Mouse (Mus musculus) right cerebral cortex, postnatal 14 days (tissue): ENCODE data around the gene Cacna1c.

Experiments used
- DNase-seq: peaks from one replicate; pipeline ENCODE4 v3.0.0; 2022

Gene Cacna1c

GRCm38 (mm10) chr6:119132863-119133262, 63.4 kb downstream of the Cacna1c start:
- no peak for DNase-seq

DNA sequence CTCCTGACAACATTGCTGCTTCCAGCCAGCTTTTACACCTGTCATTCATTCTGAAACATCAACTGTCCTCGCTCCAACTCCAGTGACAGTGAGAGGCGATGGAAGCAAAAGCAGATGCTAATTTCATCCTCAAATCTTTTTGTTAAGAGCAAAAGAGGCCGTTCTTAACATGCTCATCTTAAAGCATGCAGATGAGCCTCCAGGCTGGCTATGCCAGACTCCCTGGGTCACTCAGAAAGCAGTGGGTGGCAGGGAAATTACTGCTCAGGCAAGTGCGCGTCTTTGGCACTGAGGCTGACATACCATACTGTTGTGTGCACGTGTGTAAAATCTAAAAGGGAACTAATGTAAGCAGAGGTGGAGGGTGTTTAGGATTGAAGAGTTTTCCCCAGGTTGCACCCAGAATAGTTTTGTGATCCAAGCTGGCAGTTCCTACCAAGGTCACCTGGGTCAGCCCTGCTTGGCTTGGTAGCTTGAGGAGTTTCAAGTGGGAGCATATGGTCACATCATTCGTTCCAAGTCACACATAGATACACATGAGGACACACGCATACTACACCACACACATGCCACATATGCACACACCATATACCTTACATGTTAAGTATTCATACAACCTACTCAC, 64.0 kb downstream of the Cacna1c start:
- no peak for DNase-seq

DNA sequence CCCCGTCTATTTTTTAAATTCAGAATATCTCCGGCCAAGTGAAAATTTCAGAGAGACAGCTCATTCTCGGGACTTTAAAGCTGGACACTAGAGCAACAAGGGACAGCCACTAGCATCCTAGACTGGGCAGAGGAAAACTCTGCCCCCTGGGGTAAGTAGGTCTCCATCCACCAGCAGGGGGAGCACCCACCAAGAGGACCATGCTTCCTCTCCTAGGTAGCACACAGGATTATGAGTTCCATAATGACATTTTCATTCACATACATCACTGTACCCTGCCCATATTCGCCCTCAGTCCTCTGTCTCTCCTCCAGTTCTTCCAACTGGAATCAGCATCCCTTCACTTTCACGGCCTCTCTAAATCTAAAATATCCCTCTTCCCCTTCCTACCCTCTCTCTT, 66.6 kb downstream of the Cacna1c start:
- DNase-seq: peak; percentile 46

GRCm38 (mm10) chr6:119128521-119128920, 67.7 kb downstream of the Cacna1c start:
- DNase-seq: no peak

DNA sequence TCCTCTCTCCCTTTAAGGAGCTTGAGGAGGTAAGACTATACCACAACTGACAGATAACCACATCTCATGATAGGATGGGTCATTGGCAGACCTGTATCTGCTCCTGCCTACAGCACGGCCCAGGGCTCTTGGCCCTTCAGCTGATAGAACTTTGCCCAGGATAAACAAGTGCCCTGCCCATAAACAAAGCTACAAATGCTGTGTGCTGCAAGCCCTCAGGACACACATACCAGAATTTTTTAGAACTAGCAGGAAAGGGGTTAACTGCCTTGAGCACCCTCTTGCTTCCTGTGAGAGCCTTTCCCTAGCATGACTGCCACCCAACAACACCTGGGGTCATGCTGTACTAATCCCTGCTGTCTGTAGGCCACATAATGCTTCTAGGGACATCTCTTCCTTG, 68.1 kb downstream of the Cacna1c start:
- DNase-seq: no peak

DNA sequence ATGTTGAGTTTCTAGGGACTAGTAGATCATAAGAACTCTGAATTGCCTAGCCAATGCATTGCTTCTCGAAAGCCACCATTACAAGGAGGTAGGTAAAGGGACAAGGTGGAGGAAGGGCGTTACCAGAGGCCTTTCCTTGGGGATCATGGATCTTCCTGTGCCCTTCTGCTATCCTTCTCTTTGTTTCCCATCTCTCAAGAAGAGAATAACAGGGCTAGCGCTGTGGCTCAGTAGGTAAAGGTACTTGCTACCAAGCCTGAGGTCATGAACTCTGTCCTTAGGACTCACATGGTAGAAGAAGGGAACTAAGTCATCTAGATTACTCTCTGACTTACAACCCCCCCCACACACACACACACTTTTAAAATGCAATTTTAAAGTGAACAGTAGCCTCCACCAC, 69.2 kb downstream of the Cacna1c start:
- DNase-seq: no peak

DNA sequence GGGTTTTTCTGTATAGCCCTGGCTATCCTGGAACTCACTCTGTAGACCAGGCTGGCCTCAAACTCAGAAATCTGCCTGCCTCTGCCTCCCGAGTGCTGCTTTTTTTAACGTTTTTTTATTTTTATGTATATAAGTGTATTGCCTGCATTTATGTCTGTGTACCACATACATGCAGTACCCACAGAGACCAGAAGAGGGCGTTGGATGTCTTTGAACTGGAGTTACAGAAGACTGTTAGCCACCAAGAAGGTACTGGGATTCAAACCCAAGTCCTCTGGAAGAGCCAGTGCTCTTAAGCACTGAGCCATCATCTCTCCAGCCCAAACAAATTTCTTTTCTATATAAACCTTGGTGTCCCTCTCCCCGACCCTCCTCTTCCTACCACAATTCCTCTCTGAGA, 77.8 kb downstream of the Cacna1c start:
- no peak for DNase-seq

DNA sequence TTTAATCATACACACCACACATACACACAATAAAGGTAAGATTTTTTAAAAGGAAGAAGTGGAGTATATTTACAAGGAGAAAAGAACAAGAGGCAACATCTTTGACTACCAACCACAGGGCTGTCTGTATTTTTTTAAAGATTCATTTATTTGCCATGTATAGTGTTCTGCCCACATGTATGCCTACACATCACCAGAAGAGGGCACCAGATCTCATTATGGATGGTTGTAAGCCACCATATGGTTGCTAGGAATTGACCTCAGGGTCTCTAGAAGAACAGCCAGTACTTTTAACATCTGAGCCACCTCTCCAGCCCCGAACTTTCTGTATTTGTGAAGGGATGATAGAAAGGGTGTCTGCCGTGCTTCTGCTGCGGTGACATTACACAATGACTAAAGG, 79.9 kb downstream of the Cacna1c start:
- no peak for DNase-seq

DNA sequence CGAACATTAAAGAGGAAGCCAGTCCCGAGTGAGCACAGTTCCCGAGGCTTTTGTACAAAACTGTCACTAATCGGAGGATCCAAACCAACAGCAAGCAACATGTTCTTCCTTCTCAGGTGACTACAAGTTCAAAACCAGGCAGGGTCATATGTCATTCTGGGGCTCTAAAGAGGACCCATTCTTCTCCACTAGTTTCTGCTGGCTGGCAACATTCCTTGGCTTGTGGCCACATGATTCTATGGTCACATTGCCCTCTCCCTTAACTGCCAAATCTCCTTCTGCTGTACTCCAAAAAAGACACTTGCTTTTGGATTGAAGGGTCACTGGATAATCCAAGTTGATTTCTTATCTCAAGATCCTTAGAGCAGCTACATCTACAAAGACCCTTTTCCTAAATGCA, 82.9 kb downstream of the Cacna1c start:
- DNase-seq: no peak

GRCm38 (mm10) chr6:119110369-119110768, 85.8 kb downstream of the Cacna1c start:
- DNase-seq: no peak

GRCm38 (mm10) chr6:119108466-119109394, 87.5 kb downstream of the Cacna1c start:
- DNase-seq: peak; percentile 78

- DNase-seq: no peak
Measured at GRCm38 (mm10) chr6:119107856-119108465, 88.3 kb downstream of the Cacna1c start.

DNA sequence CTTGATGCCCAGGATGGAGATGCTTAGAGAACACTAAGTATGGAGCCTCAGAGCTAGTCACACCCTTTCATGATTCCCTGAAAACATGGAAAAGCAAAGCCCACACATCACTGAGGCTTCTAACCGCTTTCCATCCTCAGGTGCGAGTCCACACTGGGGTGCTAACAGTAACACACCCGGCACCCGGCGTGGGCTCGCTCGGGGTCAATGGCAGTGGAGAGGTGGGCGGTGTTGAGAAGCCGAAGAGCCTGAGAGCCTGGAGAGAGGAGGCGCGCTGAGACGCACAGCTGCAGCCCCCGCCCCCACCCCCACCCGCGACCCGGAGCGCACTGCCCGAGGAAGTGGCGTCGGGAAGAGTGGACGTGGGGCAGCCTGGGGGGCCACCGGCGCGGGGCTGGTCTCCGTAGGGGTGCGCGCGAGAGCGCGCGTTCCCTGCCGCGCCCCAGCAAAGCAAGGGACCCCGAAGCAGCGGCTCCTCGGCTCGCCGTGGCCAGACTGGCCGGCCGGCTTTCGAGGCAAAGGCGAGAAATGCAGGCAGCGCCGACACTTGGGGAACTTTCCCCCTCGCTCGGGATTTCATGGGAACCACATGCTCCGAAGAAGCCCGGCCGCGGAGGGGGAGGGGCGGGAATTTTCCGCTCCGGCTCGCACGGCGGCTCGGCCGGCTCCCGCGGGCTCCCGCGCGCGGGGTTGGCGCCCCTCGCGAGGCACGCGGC, 88.9 kb downstream of the Cacna1c start:
- DNase-seq: peak; percentile 74

DNA sequence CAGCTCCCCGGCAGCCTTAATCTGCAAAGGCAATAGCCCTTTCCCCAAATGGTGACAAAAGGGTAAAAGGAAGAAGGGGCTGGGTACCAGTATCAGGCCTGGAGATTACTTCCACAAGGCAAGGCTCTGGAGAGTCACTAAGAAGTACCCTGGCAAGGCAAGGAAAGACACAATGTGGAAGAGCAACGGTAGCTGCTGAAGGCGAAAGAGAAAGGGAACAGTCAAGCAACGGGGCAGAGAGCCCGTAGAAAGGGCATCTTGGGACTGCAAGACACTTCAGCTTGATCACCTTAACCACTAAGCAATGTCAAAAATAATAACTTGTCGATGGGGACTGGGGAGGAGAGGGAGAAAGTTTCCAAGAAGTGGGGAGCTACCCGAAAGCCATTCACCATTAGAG, 89.5 kb downstream of the Cacna1c start:
- DNase-seq: no peak

- no peak for DNase-seq
Measured at GRCm38 (mm10) chr6:119105651-119106595, 90.3 kb downstream of the Cacna1c start.

GRCm38 (mm10) chr6:119104246-119104645, 92.0 kb downstream of the Cacna1c start:
- peak; percentile 91 for DNase-seq

DNA sequence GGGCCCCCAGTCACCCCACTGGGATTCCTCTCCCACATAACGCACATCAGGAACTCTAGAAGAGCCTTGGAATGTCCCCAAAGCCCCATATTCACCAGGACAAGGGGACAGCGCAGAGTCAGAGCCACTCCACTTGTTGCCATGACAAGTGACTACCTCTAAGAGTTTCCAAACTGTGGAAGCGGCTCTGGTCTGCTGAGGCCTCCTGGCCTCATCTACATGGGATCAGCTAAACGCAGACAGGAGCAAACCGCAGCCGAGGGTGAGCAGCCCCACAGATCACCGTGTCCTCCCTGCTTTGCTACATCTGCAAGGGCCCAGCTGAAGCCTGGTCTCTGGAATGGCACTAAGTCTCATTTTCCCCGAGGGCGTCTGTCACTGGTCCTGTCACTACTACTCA, 93.3 kb downstream of the Cacna1c start:
- no peak for DNase-seq

DNA sequence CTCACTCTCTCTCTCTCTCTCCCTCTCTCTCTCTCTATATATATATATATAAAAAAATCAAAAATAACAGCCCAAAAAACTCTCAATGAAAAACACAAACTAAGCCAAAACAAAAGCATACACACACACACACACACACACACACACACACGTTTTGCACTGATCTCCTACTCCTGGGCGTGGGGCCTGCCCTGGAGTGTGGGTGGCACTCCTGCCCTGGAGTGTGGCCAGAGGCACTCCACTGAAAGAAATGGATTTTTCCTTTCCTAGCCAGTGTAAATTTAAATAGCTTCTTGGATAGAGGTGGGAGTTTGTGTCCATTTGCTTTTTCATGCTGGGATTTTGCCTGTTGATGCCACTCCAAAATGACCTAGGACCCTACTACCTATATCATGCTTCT, 96.9 kb downstream of the Cacna1c start:
- no peak for DNase-seq

- no peak for DNase-seq
Measured at GRCm38 (mm10) chr6:119096481-119096880, 99.7 kb downstream of the Cacna1c start.

GRCm38 (mm10) chr6:119095081-119095480, 101.1 kb downstream of the Cacna1c start:
- DNase-seq: no peak

GRCm38 (mm10) chr6:119089173-119089572, 107.0 kb downstream of the Cacna1c start:
- DNase-seq: no peak

- no peak for DNase-seq
Measured at GRCm38 (mm10) chr6:119088381-119088780, 107.8 kb downstream of the Cacna1c start.
